Mouse (Mus musculus): ENCODE measurements around the gene Cldn20.

DNA sequence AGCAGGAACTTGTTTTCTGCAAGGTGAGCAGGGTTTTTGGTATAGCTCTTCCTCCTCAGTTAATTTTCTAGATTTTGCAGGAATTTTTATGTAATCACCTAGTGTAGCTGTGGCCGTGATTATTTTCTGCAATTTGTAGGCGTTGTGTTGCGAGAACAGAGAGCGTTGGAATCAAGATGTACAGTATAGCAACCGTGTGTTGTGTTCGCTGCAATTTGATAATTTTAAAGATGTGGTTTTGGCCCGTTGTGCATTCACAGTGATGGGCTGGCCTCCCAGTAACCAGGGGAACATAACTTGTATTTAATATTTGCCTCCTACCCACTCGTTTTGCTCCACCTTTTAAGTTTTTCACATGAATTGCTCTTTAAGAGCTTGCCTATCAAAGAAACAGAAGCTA lies 49.3 kb upstream of the Cldn20 start:
- TF ChIP-seq CTCF (IDR thresholded peaks at IDR 0.05; ENCODE audit: low read depth) = no peak
- TF ChIP-seq EP300 (IDR thresholded peaks at IDR 0.05; ENCODE audit: low read depth) = no peak
